Mouse (Mus musculus): ENCODE data around the gene Dglucy.

The Dglucy gene

DNA sequence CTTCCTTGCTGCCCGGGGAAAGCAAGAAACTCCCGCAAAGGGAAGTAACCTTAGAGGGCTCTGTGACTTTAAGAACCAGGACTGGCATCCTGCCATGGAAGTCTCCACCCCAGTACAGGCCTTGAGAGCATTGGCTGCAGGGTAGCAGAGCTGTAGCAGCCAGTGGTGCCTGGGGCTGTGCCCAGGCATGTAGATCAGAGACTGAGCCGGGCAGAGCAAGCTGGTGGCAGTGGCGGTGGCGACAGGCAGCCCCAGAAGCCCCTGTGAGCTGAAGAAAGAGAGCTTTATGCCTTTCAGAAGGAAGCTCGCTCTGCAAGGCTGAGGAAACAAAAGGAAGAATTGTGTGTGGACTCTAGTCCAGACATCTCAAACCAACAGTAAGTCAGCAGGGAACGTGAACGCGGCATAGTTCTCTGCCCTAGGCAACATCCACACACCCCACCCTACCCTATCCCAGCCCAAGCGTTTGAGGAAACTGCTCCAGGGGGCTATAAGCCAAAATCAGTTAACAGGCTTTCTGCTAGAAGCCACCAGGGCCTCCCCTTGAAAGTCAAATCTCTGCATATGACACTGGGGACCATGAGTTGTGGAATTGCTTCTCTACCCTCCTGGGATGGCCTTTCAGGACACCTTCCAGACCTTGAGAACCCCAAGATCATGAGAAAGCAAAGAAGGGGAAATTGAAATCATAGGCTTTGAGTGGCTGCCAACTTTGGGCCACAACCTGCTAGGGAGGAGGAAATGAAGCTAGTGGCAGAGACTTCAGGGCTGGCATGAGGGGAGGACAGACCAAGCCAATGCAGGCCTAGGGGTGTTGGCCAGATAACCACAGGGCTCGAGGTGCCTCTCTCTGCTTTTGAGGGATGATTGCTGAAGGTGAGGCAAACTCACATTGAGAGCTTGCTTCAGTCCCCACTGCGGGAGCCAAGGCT is at the start of gene Dglucy:
Gene Dglucy, plus strand, starts transcription at position 124 of the 932 bp plus-strand sequence.
- in situ Hi-C loops (cut with MboI; ENCODE audit: unreplicated experiment in 2 of 2): no loop called here

GRCm38 (mm10) chr12:100735156-100735555 is 43.7 kb upstream of the Dglucy start:
- in situ Hi-C loops (cut with MboI; ENCODE audit: unreplicated experiment in 2 of 2): no loop called here

- in situ Hi-C loops (cut with MboI; ENCODE audit: unreplicated experiment in 2 of 2): no loop called here
Measured at GRCm38 (mm10) chr12:100735581-100735980, 43.3 kb upstream of the Dglucy start.

GRCm38 (mm10) chr12:100738498-100738897 is 40.4 kb upstream of the Dglucy start:
- in situ Hi-C loops (cut with MboI; ENCODE audit: unreplicated experiment in 2 of 2): no loop called here

DNA sequence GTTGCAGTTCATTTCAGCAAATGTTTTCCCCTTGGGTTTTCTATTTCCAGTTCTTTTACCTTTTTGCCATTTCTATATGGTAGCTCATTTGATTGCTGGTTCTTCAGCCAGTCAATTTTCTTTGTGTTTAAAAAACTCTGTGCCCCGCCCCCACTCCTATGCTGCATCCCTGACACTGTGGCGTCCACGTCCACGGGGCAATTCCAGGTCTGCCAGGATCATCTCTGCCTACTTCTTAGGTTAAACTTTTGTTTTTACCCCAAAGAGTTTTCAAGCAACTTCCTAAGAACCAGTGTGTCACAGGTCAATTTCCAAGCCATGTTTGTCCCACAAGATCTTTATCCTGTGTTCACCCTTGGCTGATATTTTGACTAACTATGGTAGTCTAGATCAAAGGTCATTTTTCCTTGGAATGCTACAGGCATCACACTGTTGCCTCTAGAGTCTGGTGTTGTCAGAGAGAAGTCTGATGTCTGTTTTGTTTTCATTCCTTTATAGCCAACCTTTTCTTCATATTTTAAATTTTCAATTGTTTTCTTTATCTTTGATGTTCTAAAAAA is 39.8 kb upstream of the Dglucy start:
- in situ Hi-C loops (cut with MboI; ENCODE audit: unreplicated experiment in 2 of 2): no loop called here

- in situ Hi-C loops (cut with MboI; ENCODE audit: unreplicated experiment in 2 of 2): no loop called here
Measured at GRCm38 (mm10) chr12:100740313-100740712, 38.5 kb upstream of the Dglucy start.

- in situ Hi-C loops (cut with MboI; ENCODE audit: unreplicated experiment in 2 of 2): no loop called here
Measured at GRCm38 (mm10) chr12:100742468-100742867, 36.4 kb upstream of the Dglucy start.

GRCm38 (mm10) chr12:100752977-100753376 is 25.9 kb upstream of the Dglucy start:
- in situ Hi-C loops (cut with MboI; ENCODE audit: unreplicated experiment in 2 of 2): no loop called here

DNA sequence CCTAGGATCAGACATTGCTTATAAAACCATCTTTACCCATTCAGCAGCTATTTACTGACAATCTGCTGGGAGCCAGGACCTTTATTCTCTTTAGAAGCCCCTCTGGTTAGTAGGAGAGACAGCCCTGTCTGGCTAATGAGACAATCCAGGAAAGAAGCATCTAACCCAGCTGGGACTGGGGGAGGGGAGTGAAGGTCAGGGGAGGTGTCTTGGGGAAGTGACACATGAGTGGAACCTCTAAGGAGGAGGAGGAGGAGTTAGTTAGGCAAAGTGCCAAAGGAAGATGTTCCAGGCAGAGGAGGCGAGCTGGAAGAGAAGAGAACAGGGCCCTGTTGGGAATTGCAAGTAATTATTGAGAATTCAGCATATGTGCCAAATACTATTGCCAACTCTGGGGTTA is 25.1 kb upstream of the Dglucy start:
- in situ Hi-C loops (cut with MboI; ENCODE audit: unreplicated experiment in 2 of 2): no loop called here

- in situ Hi-C loops (cut with MboI; ENCODE audit: unreplicated experiment in 2 of 2): loop anchor here in 1 of 2 experiments (5.0 kb wide), 1 partner anchor 50 kb away; no protein-coding TSS in a partner anchor
Measured at GRCm38 (mm10) chr12:100757427-100757826, 21.4 kb upstream of the Dglucy start.

GRCm38 (mm10) chr12:100762663-100763425 is 16.0 kb upstream of the Dglucy start:
- in situ Hi-C loops (cut with MboI; ENCODE audit: unreplicated experiment in 2 of 2): no loop called here

DNA sequence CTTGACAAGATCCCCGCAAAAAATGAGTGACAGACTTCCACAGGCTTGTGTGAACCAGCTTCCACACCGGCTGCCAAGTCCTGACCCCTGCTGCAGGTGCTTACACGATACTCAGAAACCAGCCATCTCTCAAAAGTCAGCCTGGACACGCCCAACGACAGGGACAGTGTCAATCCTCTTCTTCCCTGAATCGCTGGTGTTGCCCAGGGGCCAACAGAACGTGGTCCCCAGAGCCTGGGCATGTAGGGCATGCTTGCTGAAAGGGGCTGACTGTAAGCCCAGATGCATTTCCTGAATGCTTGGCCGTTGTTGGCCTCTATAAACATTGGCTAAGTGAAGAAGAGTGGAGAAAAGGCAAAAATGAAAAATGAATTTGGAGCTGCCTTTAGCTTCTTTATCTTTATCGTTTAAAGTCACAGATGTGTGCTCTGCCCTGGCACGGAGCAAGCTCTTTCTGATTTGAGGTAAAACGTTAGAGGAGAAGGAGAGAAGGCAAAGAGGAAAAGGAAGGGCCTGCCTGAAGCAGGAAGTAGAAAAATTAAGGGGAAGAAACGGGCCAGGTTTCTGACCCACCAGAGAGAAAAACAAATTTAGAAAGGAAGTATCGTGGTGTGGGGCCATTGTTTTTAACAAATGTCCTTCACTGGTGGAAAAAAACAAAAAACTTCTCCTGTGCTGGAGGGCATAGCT is 14.4 kb upstream of the Dglucy start:
- in situ Hi-C loops (cut with MboI; ENCODE audit: unreplicated experiment in 2 of 2): no loop called here

GRCm38 (mm10) chr12:100769871-100770270 is 9.0 kb upstream of the Dglucy start:
- in situ Hi-C loops (cut with MboI; ENCODE audit: unreplicated experiment in 2 of 2): no loop called here

DNA sequence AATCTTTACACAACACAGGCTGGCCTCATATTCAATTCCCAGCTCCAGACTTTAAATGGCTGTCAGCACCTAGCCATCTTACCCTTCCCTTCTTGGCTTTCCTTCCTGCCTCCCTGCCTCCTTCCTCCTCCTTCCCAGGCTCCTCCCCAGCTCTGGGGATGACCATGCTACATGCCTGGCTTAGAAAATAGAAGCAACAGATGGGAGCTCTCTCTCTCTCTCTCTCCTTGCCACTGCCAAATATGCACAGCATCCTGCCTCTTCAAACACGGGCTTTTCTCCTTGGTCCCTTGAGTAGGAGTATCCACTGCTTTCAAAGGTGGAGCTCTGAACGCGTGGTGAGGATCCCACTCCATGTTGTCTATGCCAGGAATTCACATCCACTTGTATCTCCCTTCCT is 8.1 kb upstream of the Dglucy start:
- in situ Hi-C loops (cut with MboI; ENCODE audit: unreplicated experiment in 2 of 2): no loop called here

- in situ Hi-C loops (cut with MboI; ENCODE audit: unreplicated experiment in 2 of 2): no loop called here
Measured at GRCm38 (mm10) chr12:100772230-100772984, 6.5 kb upstream of the Dglucy start.

- in situ Hi-C loops (cut with MboI; ENCODE audit: unreplicated experiment in 2 of 2): no loop called here
Measured at GRCm38 (mm10) chr12:100774756-100775155, 4.1 kb upstream of the Dglucy start.

GRCm38 (mm10) chr12:100775291-100775690 is 3.6 kb upstream of the Dglucy start:
- in situ Hi-C loops (cut with MboI; ENCODE audit: unreplicated experiment in 2 of 2): no loop called here

- in situ Hi-C loops (cut with MboI; ENCODE audit: unreplicated experiment in 2 of 2): no loop called here
Measured at GRCm38 (mm10) chr12:100775911-100776581, 2.8 kb upstream of the Dglucy start.

DNA sequence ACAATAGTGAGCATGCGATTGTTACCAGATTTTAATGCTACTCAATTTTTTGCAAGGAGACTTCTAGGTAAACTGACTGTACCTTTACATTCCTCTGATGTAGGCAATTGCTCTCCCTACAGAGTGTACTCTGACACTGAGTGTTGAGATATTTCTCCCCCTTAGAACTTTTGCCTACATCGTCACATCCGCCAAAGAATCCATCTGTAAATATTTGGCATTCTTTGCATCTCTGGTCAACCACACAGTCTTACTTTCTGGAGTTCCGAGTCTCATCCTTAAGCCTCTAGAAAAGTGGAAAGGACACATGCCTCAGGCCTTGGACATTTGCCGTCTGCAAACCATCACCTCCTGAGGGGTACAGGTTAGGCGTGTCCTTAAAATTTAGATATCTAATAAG is 1.9 kb upstream of the Dglucy start:
- in situ Hi-C loops (cut with MboI; ENCODE audit: unreplicated experiment in 2 of 2): no loop called here
